Mouse (Mus musculus) gastrocnemius, adult 18-20 months (tissue): Measurements from ENCODE around the gene Prkab1. TPM values are rescaled to one million over a fixed set of nuclear protein-coding genes. Genes with fewer than 3 reads are reported as not detected.

Experiments used
- DNase-seq: peaks from one replicate; pipeline ENCODE4 v3.0.0; 2021; ENCODE audit warnings: low spot score
- total RNA-seq, 2 experiments: library from RNA; stranded (reverse); gene quantifications; 2 replicates each; pipeline ENCODE4 v1.2.3; 2021

The Prkab1 gene
- total RNA-seq, 2 experiments from 2014 or later: 9.4 to 10.6 TPM

GRCm38 (mm10) chr5:115982671-115983373, 41.5 kb downstream of the Prkab1 start:
- DNase-seq: no peak

DNA sequence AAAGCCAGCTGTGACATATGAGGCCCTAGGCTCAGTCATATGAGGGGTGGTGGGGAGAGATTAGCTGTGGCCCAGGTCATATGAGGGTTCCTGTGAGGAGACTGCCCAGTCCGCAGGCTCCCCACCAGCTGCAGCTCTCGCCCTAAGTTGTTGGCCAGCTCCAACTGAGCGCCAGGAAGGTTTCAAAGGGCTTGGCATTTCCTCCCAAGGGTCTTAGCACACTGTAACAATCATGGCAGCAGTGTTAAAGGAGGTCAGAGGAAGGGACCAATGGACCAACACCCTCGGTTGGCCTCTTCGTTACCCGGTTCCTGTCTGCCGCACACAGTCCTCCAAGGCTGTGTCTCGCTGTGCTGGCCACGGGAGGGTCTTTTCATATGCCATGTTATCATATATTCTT, 43.8 kb downstream of the Prkab1 start:
- no peak for DNase-seq

DNA sequence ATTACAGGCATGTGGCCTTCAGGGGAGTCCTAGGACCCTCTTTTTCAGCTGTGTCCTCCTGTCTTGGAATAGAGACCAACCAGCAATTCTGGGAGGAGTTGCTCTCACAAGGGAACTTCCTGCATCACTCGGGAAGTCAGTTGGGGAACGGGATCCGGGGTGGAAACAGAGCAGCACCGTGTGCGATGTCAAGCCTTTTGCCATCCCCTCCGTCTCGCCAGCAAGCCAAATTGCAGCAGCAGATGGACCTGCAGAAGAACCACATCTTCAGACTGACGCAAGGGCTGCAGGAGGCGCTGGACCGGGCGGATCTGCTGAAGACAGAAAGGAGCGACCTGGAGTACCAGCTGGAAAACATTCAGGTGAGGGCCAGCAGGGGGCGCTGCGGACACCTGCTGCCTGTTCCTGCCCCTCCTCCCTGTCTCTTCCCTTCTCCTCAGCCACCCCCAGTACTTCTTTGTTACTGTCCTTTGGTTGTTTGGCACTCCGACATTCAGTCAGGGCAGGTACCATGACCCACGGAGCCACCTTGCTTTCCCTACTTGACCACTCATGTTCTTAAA, 45.1 kb downstream of the Prkab1 start:
- no peak for DNase-seq

GRCm38 (mm10) chr5:115978255-115978654, 46.1 kb downstream of the Prkab1 start:
- DNase-seq: no peak

DNA sequence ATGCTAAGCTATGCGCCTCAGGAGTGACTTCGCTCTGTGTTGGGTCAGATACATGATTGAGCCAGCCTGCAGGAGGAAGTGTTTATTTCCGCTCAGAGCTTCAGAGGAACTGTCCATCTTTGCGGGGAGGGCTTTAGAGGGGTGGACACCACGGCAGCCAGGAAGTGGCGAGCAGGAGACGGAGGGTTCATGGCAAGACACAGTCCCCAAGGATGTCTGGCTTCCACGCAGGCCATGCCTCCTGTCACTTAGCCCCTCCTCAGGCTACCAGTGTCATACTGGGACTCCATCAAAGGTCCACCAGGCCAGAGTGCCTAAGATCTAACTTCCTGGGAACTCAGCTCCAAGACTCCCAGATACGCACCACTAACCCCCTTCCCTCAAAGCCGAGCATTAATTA, 46.6 kb downstream of the Prkab1 start:
- peak; percentile 6 for DNase-seq

- no peak for DNase-seq
Measured at GRCm38 (mm10) chr5:115977266-115977665, 47.0 kb downstream of the Prkab1 start.

GRCm38 (mm10) chr5:115976446-115976845, 47.9 kb downstream of the Prkab1 start:
- no peak for DNase-seq

- no peak for DNase-seq
Measured at GRCm38 (mm10) chr5:115975672-115976071, 48.6 kb downstream of the Prkab1 start.

- DNase-seq: no peak
Measured at GRCm38 (mm10) chr5:115971236-115971635, 53.1 kb downstream of the Prkab1 start.

Other genes starting within 250 kb of the Prkab1 start
- gene Cit, start 179.2 kb downstream of the Prkab1 start, total RNA-seq: under 1 TPM; 0.19 to 0.43 TPM
- 100 to 1,000 TPM; 132 to 140 TPM for gene Tmem233, start 58.7 kb upstream of the Prkab1 start, total RNA-seq